Mouse (Mus musculus) hindbrain, postnatal 0 days (tissue): Measurements from ENCODE around the gene Neurod2. TPM values are rescaled to one million over a fixed set of nuclear protein-coding genes. Genes with fewer than 3 reads are reported as not detected.

Source experiments
- ATAC-seq: fragments of 200-750 bp; cut with Nextera tagmentation; 2 replicates; pipeline ENCODE4 v1.8.0; 2017; ENCODE audit warnings: mild to moderate bottlenecking, moderate TSS enrichment, moderate library complexity
- DNase-seq: peaks from one replicate; pipeline ENCODE4 v3.0.0-alpha.2; 2015; ENCODE audit warnings: low spot score
- H3K27ac ChIP-seq: fragments of 300-500 bp; sonication (generic); 2 replicates; pipeline ENCODE4 v1.5.1; 2014; ENCODE audit warnings: mild to moderate bottlenecking
- H3K27me3 ChIP-seq: fragments of 300-500 bp; sonication (generic); 2 replicates; pipeline ENCODE4 v1.6.1; 2014; ENCODE audit warnings: low read length, mixed read lengths; ENCODE audit not compliant: insufficient read depth
- H3K36me3 ChIP-seq: fragments of 300-500 bp; sonication (generic); 2 replicates; pipeline ENCODE4 v1.6.1; 2014; ENCODE audit warnings: low read length, mixed read lengths; ENCODE audit not compliant: insufficient read depth
- H3K4me1 ChIP-seq: fragments of 300-500 bp; sonication (generic); 2 replicates; pipeline ENCODE4 v1.6.1; 2014; ENCODE audit warnings: antibody characterized with exemption, low read length, mixed read lengths; ENCODE audit not compliant: insufficient read depth
- H3K4me2 ChIP-seq: fragments of 300-500 bp; sonication (generic); 2 replicates; pipeline ENCODE4 v1.6.1; 2014; ENCODE audit warnings: low read depth, mild to moderate bottlenecking, low read length, moderate library complexity, mixed read lengths
- H3K4me3 ChIP-seq: fragments of 300-500 bp; sonication (generic); 2 replicates; pipeline ENCODE4 v1.5.1; 2014; ENCODE audit warnings: low read length
- H3K9ac ChIP-seq: fragments of 300-500 bp; sonication (generic); replicated peaks from 2 replicates; pipeline ENCODE4 v1.6.1; 2014; ENCODE audit warnings: mild to moderate bottlenecking, low read length, moderate library complexity, mixed read lengths
- H3K9me3 ChIP-seq: fragments of 300-500 bp; sonication (generic); 2 replicates; pipeline ENCODE4 v1.6.1; 2016; ENCODE audit warnings: low read length, mixed read lengths
- CTCF ChIP-seq: IDR thresholded peaks from 2 replicates; pipeline ENCODE4 v1.5.1; 2016; ENCODE audit warnings: antibody characterized with exemption, control low read depth, low read depth
- WGBS: fragments of 180-500 bp; shearing (Covaris S2); extraction: QIAGEN DNeasy Blood & Tissue Kit; methylation state at CpG from one replicate; pipeline ENCODE4 v1.1.7; 2014; 5-methylcytosine and 5-hydroxymethylcytosine counted together
- polyA plus RNA-seq: library from polyadenylated mRNA; unstranded; fragments of >200 nt; fragmentation: Nextera tagmentation; extraction: Ambion mirVana; gene quantifications from 2 replicates; pipeline ENCODE4 v1.2.1, GENCODE M21; 2015
- total RNA-seq: library from RNA; depleted of rRNA; stranded (reverse); fragments of >200 nt; gene quantifications from 2 replicates; pipeline ENCODE4 v1.2.3, GENCODE M21; 2014

The Neurod2 gene
- total and polyA plus RNA-seq, 2 experiments from 2014 or later, result 30.7 to 87.0 TPM

- Histone ChIP-seq H3K9me3 (no peaks in the 10 kb centered on the region), H3K36me3 (peaks cover 19% of the 10 kb centered on the region; the same call in 1 of the 2 replicates), H3K27me3 (no peaks in the 10 kb centered on the region), H3K9ac (no peak overlapping the region), H3K27ac (no peak overlapping the region), H3K4me1 (peaks cover 6% of the 10 kb centered on the region; the same call in 1 of the 2 replicates), H3K4me3 (no peak overlapping the region), H3K4me2 (no peak overlapping the region)
- DNase-seq, result peak; percentile 33
- TF ChIP-seq CTCF, result no peak
- peak; percentile 63 for ATAC-seq
- WGBS, result 27% methylated on average over 10 of the region's 10 CpGs
These were observed 42.2 kb upstream of the Neurod2 start for GRCm38 (mm10) chr11:98371556-98372240.

- Histone ChIP-seq H3K27me3 (no peaks in the 10 kb centered on the region), H3K9ac (no peak overlapping the region), H3K4me1 (peaks cover 6% of the 10 kb centered on the region; the same call in 1 of the 2 replicates), H3K4me3 (no peak overlapping the region), H3K9me3 (no peaks in the 10 kb centered on the region), H3K27ac (no peak overlapping the region), H3K4me2 (no peak overlapping the region), H3K36me3 (peaks cover 9% of the 10 kb centered on the region; the same call in 1 of the 2 replicates)
- WGBS, result 92% methylated on average over 2 of the region's 2 CpGs
- no peak for DNase-seq
- ATAC-seq, result no peak
- no peak for TF ChIP-seq CTCF
These were observed 41.1 kb upstream of the Neurod2 start for GRCm38 (mm10) chr11:98370588-98370987.

- DNase-seq, result no peak
- H3K4me1 ChIP-seq, result peaks cover 6% of the 10 kb centered on the region; the same call in 1 of the 2 replicates
- no peak overlapping the region for H3K27ac ChIP-seq
- H3K27me3 ChIP-seq, result no peaks in the 10 kb centered on the region
- WGBS, result 74% methylated on average over 6 of the region's 6 CpGs
- H3K36me3 ChIP-seq, result no peaks in the 10 kb centered on the region
- no peak overlapping the region for H3K4me3 ChIP-seq
- no peak overlapping the region for H3K4me2 ChIP-seq
- no peaks in the 10 kb centered on the region for H3K9me3 ChIP-seq
- ATAC-seq, result no peak
- no peak overlapping the region for H3K9ac ChIP-seq
- TF ChIP-seq CTCF, result no peak
These were observed 39.9 kb upstream of the Neurod2 start for GRCm38 (mm10) chr11:98369337-98369736.

- Histone ChIP-seq H3K9me3 (no peaks in the 10 kb centered on the region), H3K27me3 (no peaks in the 10 kb centered on the region), H3K9ac (no peak overlapping the region), H3K4me1 (peaks cover 6% of the 10 kb centered on the region; the same call in 1 of the 2 replicates), H3K27ac (no peak overlapping the region), H3K4me2 (no peak overlapping the region), H3K36me3 (no peaks in the 10 kb centered on the region), H3K4me3 (no peak overlapping the region)
- WGBS, result 80% methylated on average over 7 of the region's 7 CpGs
- no peak for TF ChIP-seq CTCF
- ATAC-seq (no peak), DNase-seq (no peak)
These were observed 38.4 kb upstream of the Neurod2 start for GRCm38 (mm10) chr11:98367863-98368186.

- Histone ChIP-seq H3K4me2 (no peak overlapping the region), H3K9me3 (no peaks in the 10 kb centered on the region), H3K4me3 (no peak overlapping the region), H3K4me1 (peaks cover 6% of the 10 kb centered on the region; the same call in 1 of the 2 replicates), H3K27ac (no peak overlapping the region), H3K36me3 (no peaks in the 10 kb centered on the region), H3K27me3 (no peaks in the 10 kb centered on the region), H3K9ac (no peak overlapping the region)
- no peak for DNase-seq
- ATAC-seq, result no peak
- TF ChIP-seq CTCF, result no peak
- 67% methylated on average over 10 of the region's 10 CpGs for WGBS
These were observed 37.9 kb upstream of the Neurod2 start for GRCm38 (mm10) chr11:98367171-98367862.

GRCm38 (mm10) chr11:98366290-98366689 is 36.8 kb upstream of the Neurod2 start:
- Histone ChIP-seq H3K36me3 (no peaks in the 10 kb centered on the region), H3K4me3 (no peak overlapping the region), H3K27ac (no peak overlapping the region), H3K4me1 (no peaks in the 10 kb centered on the region; the same call in 1 of the 2 replicates), H3K9ac (no peak overlapping the region), H3K27me3 (no peaks in the 10 kb centered on the region), H3K9me3 (no peaks in the 10 kb centered on the region), H3K4me2 (no peak overlapping the region)
- ATAC-seq (no peak), DNase-seq (no peak)
- WGBS, result 82% methylated on average over 10 of the region's 10 CpGs
- TF ChIP-seq CTCF, result no peak

- Histone ChIP-seq H3K27ac (no peak overlapping the region), H3K36me3 (no peaks in the 10 kb centered on the region), H3K9me3 (no peaks in the 10 kb centered on the region), H3K4me1 (peaks cover 1% of the 10 kb centered on the region), H3K4me3 (no peak overlapping the region), H3K27me3 (no peaks in the 10 kb centered on the region), H3K4me2 (no peak overlapping the region), H3K9ac (no peak overlapping the region)
- DNase-seq, result no peak
- ATAC-seq, result no peak
- TF ChIP-seq CTCF, result no peak
- 93% methylated on average over 5 of the region's 5 CpGs for WGBS
These were observed 35.0 kb upstream of the Neurod2 start for GRCm38 (mm10) chr11:98364410-98364809.
